Mouse (Mus musculus) embryonic fibroblast, embryonic 13.5 days (primary cell): Measurements from ENCODE around the gene Pde4a. TPM values are rescaled to one million over a fixed set of nuclear protein-coding genes. Genes with fewer than 3 reads are reported as not detected.

Experiments
- H3K27ac ChIP-seq: 2 replicates; pipeline ENCODE4 v1.5.1; 2012; ENCODE audit warnings: low read length, control low read depth, inconsistent platforms; ENCODE audit not compliant: insufficient read depth
- H3K4me1 ChIP-seq: 2 replicates; pipeline ENCODE4 v1.6.1; 2011; ENCODE audit warnings: low read length; ENCODE audit not compliant: control insufficient read depth, insufficient read depth
- H3K4me3 ChIP-seq: 2 replicates; pipeline ENCODE4 v1.5.1; 2011; ENCODE audit warnings: mild to moderate bottlenecking, control low read depth, low read length; ENCODE audit not compliant: insufficient read depth
- CTCF ChIP-seq: IDR thresholded peaks from 2 replicates; pipeline ENCODE4 v1.5.1; 2011; ENCODE audit warnings: mild to moderate bottlenecking, control low read depth, low read length, moderate library complexity, borderline replicate concordance; ENCODE audit not compliant: insufficient read depth
- POLR2A ChIP-seq: IDR thresholded peaks from 2 replicates; pipeline ENCODE4 v1.6.1; 2011; ENCODE audit warnings: low read depth, mild to moderate bottlenecking, control low read depth, low read length, moderate library complexity
- polyA plus RNA-seq: library from polyadenylated mRNA; stranded (reverse); fragments of >200 nt; gene quantifications from 2 replicates; pipeline ENCODE4 v1.2.4, GENCODE M21; 2011; ENCODE audit warnings: low read depth; ENCODE audit not compliant: missing spikeins, insufficient read length

The Pde4a gene
- polyA plus RNA-seq, 1 experiment, result 14.7 TPM

DNA sequence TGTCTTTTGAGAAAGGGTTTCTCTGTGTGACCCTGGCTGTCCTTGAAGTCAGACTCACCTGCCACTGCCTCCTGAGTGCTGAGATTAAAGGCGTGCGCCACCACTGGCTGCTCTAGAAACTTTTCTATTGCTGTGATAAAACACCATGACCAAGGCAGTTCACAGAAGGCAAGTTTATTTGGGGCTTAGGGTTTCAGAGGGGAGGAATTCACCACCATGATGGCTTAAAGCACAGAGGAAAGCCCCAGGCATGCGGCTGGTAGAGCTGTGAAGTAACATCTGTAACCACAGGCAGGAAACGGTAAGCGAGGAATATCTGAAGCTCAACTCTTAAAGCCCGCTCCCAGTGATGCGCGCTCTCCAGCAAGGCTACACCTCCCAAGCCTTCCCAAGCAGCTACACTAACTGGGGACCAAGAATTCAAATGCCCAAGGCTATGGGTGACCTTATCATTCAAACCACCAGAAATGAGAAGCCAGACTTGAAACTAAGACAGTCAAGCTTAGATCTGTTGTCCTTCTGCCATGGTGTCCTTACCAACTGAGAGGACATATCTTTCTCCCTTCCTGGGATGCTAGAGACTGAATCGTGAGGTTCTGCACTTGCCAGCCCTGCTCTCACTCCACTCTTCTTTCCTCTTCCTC, 32.3 kb upstream of the Pde4a start:
- Histone ChIP-seq H3K4me1 (peaks cover 12% of the 10 kb centered on the region), H3K4me3 (no peak overlapping the region), H3K27ac (no peak overlapping the region)
- TF ChIP-seq CTCF, result no peak
- no peak for TF ChIP-seq POLR2A

DNA sequence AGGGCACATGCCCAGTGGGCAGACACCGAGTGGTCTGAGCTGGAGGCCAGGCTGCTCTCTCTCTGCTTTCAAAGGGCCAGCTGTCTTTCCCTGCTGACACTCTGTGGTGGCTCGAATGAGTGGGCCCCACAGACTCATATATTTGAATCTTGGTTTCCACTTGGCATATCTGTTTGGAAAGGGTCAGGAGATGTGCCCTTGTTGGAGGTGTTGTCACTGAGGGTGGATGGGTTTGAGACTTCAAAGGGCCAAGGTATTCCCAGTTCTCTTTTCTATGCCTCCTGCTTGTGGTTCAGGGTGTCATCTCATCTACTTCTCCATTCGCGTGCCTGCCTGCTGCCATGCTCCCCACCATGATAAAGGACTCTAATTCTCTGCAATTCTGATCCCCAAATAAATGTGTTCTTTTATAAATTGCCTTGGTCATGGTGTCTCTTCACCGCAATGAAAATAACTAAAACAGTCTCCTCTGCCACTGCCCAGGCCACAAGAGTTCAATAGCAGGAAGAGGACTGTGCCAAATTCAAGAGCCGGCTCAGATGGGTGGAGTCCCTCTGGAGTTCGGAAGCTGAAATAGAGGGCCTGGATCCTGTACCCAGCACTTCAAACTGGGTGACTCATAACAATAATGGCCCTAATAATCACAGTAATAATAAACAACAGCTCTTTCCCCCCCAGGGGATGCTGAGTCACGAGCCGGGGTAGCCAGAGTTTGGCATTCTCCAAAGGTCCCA, 30.8 kb upstream of the Pde4a start:
- no peak for TF ChIP-seq CTCF
- TF ChIP-seq POLR2A, result no peak
- H3K4me3 ChIP-seq, result no peak overlapping the region
- peaks cover 12% of the 10 kb centered on the region for H3K4me1 ChIP-seq
- H3K27ac ChIP-seq, result peak overlapping the region; percentile 95

- Histone ChIP-seq H3K27ac (peak overlapping the region; percentile 95), H3K4me3 (no peak overlapping the region), H3K4me1 (peaks cover 12% of the 10 kb centered on the region)
- TF ChIP-seq CTCF, result no peak
- no peak for TF ChIP-seq POLR2A
Measured at GRCm38 (mm10) chr9:21135329-21135890, 30.1 kb upstream of the Pde4a start.

- Histone ChIP-seq H3K4me3 (no peak overlapping the region), H3K27ac (peak overlapping the region; percentile 95), H3K4me1 (peaks cover 12% of the 10 kb centered on the region)
- TF ChIP-seq CTCF, result no peak
- no peak for TF ChIP-seq POLR2A
Measured at GRCm38 (mm10) chr9:21135941-21136381, 29.6 kb upstream of the Pde4a start.

GRCm38 (mm10) chr9:21136401-21136800, 29.1 kb upstream of the Pde4a start:
- Histone ChIP-seq H3K4me1 (peaks cover 12% of the 10 kb centered on the region), H3K4me3 (no peak overlapping the region), H3K27ac (peak overlapping the region; percentile 95)
- TF ChIP-seq CTCF (no peak), POLR2A (no peak)

DNA sequence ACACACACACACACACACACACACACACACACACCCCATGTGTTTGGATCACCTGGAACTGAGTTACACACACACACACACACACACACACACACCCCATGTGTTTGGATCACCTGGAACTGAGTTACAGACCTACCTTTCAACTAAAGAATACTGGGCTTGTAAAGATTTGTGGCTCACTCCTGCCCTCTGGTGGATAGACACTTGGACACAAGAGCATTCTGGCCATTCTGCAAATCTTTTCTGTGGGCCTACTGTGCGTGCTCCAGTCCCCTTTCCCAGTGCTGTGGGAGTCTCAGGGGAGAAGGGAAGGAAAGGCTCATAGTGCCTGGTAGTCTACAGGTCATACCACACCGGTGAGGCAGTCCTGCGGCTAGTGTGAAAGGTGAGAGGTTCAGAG, 28.3 kb upstream of the Pde4a start:
- TF ChIP-seq CTCF (no peak), POLR2A (no peak)
- Histone ChIP-seq H3K4me1 (peaks cover 12% of the 10 kb centered on the region), H3K27ac (no peak overlapping the region), H3K4me3 (no peak overlapping the region)

- Histone ChIP-seq H3K4me1 (peaks cover 12% of the 10 kb centered on the region), H3K4me3 (no peak overlapping the region), H3K27ac (no peak overlapping the region)
- no peak for TF ChIP-seq POLR2A
- no peak for TF ChIP-seq CTCF
Measured at GRCm38 (mm10) chr9:21138386-21138785, 27.1 kb upstream of the Pde4a start.

DNA sequence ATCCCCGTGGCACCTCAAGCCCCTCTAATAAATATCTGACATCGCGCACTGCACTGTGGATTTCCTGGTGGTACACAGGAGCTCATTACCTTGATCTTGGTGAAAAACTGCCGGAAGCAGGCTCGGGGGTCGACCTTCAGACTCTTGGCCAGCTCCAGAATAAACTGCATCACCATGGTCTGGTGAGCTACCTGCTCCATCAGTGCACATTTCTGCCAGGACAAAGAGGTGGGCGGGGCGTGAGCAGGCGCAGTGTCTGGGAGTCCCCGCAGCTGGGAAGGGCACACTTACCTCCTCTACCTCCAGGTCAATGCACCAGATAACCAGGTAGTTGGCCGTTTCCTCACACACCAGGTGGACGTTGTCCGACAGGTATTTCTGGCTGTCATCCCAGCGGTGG, 23.6 kb upstream of the Pde4a start:
- no peak overlapping the region for H3K27ac ChIP-seq
- TF ChIP-seq CTCF, result no peak
- TF ChIP-seq POLR2A, result no peak
- no peak overlapping the region for H3K4me3 ChIP-seq
- peaks cover 5% of the 10 kb centered on the region; the same call in 1 of the 2 replicates for H3K4me1 ChIP-seq

DNA sequence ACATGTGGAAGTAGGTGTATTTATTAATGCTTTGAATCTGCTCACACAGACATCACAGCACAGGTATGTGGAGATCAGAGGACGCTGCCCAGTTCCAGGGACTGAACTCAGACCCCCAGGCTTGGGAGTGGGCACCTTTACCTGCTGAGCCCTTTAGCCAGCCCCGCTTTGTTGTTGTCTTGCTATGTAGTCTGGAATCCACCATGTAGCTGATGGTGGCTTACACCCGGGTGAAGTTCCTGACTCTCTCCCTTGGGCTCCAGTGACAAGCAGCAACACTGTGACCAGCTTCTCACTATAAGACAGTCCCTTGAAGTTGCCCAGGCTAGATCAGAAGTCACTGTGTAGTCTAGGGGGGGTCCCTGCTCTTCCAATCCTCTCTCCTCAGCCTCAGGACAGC, 21.2 kb upstream of the Pde4a start:
- TF ChIP-seq POLR2A, result no peak
- TF ChIP-seq CTCF, result no peak
- Histone ChIP-seq H3K4me3 (no peak overlapping the region), H3K27ac (no peak overlapping the region), H3K4me1 (peaks cover 11% of the 10 kb centered on the region; the same call in 1 of the 2 replicates)

GRCm38 (mm10) chr9:21145431-21145830, 20.1 kb upstream of the Pde4a start:
- TF ChIP-seq POLR2A (no peak), CTCF (no peak)
- peaks cover 11% of the 10 kb centered on the region; the same call in 1 of the 2 replicates for H3K4me1 ChIP-seq
- H3K27ac ChIP-seq, result no peak overlapping the region
- H3K4me3 ChIP-seq, result no peak overlapping the region
